Mouse (Mus musculus): ENCODE data around the gene A930004D18Rik.

The A930004D18Rik gene

GRCm38 (mm10) chr2:18037491-18037890 lies at the start of gene A930004D18Rik:
Gene A930004D18Rik, minus strand, starts transcription at chr2:18037737.
- no peak for DNase-seq

DNA sequence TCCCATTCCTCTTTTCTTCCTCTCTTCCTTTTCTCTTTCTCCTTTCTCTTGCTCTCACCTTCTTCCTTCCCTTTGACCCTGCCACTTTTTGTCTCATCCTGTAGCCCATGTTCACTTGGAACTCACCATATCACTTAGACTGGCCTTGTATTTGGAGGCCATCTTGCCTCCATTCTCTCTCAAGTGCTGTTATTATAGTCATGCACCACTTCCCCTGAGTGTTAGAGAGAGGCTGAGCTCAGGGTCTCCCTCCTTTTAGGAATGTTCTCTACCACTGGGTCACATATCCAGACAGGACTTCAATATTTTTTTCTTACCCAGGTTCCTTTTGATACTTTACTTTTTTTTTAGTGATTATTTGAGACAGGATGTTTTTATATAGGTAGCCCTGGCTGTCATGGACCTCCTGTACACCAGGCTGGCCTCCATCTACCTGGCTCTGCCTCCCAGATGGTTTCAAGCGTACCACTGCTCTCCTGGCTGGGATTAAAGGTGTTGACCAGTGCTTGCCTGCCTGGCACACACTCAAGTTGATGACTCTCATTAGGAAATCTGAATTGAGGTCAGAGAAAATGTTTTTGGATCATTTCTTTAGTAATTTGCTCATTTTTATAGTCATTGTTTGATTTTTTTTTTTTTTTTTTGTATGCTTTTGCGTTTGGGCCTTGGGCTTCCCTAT lies 42.8 kb upstream of the A930004D18Rik start:
- DNase-seq: no peak

- DNase-seq: no peak
Measured at GRCm38 (mm10) chr2:18071947-18072346, 34.4 kb upstream of the A930004D18Rik start.

GRCm38 (mm10) chr2:18068071-18068796 lies 30.7 kb upstream of the A930004D18Rik start:
- DNase-seq: peak; percentile 54

DNA sequence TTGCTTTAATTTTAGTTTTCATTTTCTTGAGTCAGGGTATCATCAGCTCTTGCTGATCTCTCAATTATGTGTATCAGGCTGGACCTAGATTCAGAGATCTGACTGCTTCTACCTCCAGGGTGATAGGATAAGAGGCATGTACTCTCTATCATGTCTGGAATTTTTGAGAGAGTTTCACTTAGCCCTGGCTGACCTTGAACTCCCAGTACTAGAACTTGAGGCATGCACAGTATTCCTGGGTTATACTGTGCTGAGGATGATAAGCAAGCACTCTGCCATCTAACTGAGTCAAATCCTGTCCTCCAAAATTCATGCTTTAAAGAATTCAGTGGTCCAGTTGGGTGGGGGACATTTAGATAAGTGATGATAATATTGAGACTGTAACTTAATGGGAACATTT lies 28.9 kb upstream of the A930004D18Rik start:
- no peak for DNase-seq

DNA sequence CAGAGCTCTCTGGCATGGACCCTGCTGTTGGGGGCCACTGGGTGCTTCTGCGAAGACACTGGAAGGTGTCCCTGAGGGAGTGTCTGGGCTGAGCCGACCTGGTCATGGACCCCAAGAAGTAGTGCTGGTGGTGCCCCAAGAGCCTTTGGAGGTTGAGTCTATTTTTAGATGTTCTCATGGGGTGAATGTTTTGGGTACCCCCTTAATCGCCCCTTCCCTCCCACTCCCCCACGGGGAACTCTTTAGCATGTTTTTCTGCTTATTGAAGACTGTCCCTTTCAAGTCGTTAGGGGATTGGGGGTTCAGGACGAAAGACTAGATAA lies 28.1 kb upstream of the A930004D18Rik start:
- no peak for DNase-seq

- DNase-seq: peak; percentile 91
Measured at GRCm38 (mm10) chr2:18064941-18065707, 27.6 kb upstream of the A930004D18Rik start.

DNA sequence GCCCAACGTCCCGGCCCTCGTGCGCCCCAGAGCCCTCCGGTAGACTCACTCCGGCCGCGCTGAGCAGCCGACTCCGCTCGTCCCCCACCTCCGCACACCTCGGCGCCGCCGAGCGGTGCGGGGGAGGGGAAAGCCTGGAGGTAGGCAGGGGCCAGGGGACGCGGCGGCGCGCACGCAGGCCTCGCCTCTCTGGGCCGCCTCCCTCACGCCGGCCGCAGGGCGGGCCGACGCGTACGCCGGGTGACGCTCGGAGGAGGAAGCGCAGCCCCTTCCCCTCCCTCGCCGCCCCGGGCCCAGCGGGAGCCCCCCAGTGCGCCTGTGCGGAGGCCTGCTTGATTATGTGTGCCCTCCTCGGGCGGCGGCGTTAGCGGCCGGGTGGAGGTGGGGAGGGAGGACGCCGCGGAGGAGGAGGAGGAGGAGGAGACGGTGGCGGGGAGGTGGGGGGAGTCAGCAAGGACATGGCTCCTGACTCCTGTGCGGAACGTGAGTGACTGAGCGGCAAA lies 26.9 kb upstream of the A930004D18Rik start:
- peak; percentile 95 for DNase-seq

DNA sequence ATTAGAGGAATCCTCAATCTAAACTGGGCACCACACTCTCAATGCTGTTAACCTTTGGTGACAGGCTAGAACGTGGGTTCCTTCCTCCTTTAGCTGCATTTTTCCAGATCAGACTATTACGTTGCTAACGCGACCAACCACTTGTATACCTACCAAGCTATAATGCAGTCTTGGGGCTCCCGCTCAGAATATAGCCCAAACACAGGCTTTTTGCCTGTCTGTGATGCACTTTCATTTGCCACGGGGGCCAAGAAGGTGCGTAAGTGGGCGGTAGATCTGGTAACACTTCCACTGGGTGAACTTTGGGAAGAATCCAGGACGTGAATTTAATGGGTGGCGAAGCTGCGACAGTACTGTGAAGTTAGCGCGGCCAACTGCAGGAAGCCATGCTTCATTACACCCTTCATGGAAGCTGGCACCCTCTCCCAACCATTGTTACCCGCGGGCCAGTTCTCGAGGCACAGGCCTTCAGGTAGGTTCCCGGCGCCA lies 26.3 kb upstream of the A930004D18Rik start:
- DNase-seq: no peak

GRCm38 (mm10) chr2:18060396-18060795 lies 22.9 kb upstream of the A930004D18Rik start:
- no peak for DNase-seq

- DNase-seq: no peak
Measured at GRCm38 (mm10) chr2:18059891-18060290, 22.4 kb upstream of the A930004D18Rik start.

DNA sequence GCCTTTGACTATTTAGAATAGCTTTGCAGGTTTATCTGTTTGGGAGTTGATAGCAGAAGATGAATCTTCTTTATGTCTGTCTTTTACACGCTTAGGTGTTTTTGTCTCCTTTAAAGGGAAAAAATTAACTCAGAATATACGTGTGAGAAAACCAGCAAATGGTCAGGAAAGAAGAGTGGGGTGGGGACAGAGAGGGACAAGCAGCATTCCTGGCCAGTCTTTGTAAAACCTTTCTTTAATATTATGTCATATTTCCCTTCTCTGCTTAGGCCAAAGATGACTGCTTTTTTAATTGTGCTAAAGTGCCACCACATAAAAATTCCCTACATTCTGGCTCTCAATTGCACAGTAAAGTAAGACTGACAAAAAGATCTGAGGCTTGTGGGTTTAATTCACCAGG lies 21.5 kb upstream of the A930004D18Rik start:
- DNase-seq: no peak

- no peak for DNase-seq
Measured at GRCm38 (mm10) chr2:18058146-18058708, 20.7 kb upstream of the A930004D18Rik start.

DNA sequence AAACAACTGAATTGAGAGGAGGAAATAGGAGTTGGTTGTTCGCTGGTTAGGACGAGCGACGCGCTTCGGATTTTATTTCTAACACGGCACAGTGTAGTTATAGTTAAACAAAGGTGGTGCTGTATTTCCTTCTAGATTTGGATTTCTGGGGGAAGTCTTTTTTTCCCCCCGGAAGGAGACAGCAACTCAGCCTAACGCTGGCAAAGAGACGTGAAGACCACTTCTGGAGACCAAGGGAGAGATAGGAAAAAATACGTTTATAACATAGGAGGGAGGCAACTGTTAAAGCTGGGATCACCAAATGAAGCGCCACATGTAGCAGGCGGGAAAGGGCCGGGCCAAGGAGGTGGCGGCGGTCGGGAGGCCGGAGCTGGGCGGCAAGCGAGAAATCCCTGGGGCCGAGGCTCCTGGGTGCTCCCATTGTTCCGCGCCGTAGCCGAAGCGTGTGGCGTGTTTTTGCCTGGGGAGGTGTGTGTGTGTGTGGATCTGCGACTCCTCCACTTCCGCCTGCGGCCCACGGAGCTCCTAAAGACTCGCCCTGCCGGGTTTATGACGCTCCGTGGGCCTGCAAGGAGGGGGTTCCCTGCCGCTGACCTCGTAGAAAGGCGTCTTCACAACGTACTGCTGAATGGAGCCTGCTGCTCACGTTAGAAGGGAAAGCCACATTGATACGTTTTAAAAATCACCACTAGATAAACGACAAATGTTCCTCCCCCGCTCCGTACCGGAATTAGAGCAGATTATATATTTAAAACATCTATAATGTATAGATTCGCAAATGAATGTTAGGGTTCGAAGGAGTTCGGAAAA lies 20.0 kb upstream of the A930004D18Rik start:
- peak; percentile 74 for DNase-seq

GRCm38 (mm10) chr2:18056786-18057255 lies 19.3 kb upstream of the A930004D18Rik start:
- DNase-seq: peak; percentile 96

- DNase-seq: peak; percentile 98
Measured at GRCm38 (mm10) chr2:18055929-18056785, 18.6 kb upstream of the A930004D18Rik start.

DNA sequence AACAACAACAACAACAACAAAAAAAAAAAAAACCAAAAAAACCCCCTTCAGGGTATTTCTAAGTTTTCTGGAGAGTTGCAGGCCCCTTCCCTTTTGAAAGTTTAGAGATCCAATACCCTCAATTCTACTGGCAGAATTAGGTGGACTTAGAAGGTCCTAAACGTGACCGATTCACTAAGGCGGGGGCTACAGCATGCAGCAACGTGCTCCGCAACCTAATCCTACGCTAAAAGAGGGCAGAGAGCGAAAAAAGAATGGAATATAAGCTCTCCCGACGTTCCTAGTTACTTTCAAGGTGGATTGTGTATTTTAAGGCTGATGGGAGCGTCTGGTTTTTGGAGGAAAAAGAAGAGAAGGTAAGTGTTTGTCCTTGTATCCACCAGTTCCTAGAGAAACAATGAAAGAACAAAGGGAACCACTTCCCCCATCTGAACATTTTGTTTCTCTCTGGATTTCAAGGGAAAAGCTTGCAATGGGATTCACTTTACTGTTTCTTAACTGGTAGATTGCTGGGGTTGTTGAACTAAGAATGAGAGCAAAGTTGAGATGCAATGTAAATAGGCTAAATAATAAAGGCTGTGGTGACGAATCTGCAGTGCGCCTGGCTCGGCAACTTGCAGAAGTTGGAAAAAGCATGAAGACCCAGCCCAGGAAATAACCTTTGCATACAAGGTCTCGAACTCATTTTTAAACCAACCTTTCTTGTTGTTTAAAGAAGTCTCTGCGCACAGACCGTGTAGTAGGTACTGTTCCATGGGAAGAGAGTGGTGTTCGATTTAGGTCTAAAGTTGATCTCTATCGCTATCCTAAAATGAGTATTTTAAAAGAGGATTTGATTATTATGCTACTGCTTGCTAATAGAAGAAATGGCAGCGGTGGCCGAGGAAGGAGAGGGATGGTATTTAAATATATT lies 17.7 kb upstream of the A930004D18Rik start, which contains the start of gene Mllt10:
Mllt10 (plus strand) TSS at position 222 of the 913 bp plus-strand sequence.
- peak; percentile 47 for DNase-seq

GRCm38 (mm10) chr2:18053951-18054530 lies 16.5 kb upstream of the A930004D18Rik start:
- peak; percentile 80 for DNase-seq

- no peak for DNase-seq
Measured at GRCm38 (mm10) chr2:18053243-18053950, 15.9 kb upstream of the A930004D18Rik start.

Data from kidney, postnatal 10 days (tissue).